Mouse (Mus musculus) right cerebral cortex, adult 2 months (tissue): ENCODE measurements around the gene Tex44.
A peak's percentile ranks its signal among the peaks of the same experiment; 100 is the strongest.

Source experiments
- DNase-seq, 2 experiments: peaks; one replicate each; pipeline ENCODE4 v3.0.0; 2021 to 2022; ENCODE audit warnings: low spot score in 2 of 2

Gene Tex44

GRCm38 (mm10) chr1:86423879-86424278, 2.2 kb upstream of the Tex44 start:
- DNase-seq, result no peak

DNA sequence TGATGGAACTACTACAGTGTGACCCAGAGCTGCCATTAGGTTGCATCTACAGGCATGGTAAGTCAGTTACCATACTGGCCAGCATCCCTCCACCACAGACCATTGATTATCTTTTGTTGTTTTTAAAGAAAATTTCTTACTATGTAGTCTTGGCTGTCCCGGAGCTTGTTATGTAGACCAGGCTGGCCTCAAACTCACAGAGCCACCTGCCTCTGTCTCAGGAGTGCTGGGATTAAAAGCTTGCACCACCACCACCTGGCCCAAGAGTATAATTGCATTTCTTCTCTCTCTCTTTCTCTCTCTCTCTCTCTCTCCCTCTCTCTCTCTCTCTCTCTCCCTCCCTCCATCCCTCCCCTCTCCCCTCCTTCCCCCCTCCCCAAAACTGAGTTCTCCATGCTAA, 1.8 kb upstream of the Tex44 start:
- no peak for DNase-seq

DNA sequence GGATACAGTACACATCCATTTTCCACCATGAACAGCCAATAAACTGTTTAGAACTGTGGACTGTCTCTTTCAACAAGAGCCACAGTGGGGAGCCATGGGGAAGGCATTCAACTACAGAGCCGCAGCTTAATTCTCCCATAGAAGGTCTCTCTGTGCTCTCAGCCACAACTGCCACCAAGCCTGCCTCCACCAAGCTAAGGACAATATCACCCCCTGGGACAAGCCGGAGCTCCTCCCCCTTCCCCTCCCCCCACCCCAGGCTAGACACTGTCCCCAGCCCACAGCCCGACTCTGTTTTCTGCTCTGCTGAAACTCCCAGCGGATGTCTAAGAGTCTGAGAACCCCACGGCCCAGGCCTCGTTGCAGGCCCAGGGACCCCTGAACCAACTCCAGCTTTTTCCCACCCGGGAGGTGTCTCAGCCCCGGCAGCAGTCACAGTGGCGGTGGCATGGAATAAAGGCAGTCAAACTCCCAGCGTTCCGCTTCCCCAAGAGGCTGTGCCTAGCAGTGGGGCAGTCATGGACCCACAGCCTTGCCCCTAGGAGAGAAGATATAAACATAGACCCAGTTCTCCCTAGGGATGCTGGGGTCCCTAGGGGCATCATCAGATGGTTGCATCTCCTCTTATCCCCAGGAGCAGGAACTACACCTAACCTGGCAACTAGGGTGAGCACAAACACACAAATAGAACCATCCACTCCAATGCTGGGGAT, 1.1 kb upstream of the Tex44 start:
- no peak for DNase-seq

DNA sequence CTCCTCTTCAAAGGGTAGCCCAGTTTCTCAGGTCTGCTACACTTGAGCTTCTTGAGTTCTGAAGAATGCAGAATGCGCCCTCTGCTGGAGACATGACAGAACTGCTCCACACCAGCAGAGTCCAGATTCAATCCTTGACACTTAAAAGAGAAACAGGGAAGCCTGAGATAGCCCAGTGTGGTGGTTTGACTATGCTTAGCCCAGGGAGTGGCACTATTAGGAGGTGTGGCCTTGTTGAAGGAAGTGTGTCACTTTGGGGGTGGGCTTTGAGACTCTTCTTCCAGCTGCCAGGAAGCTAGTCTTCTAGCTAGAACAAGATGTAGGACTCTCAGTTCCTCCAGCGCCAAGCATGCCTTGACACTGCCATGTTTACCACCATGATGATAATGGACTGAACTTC, 3.9 kb downstream of the Tex44 start:
- DNase-seq, result peak; percentile 86

DNA sequence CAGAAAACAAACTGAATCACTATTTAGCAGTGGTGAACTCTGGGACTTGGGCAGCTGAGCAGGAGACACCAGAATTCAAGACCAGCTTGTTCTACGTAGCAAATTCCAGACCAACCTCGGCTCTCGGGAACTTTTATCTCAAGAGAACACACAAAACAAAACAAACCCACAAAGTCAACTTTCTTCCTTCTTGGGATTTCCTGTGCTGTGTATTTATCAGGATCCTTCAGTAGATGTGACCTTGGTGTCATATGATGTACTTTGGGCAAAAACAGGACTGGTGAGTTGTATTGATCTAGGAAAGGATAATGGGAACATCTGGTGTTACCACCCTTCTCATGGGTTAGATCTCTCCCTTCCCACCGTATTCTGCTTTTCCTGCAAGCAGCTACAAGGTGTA, 6.6 kb downstream of the Tex44 start:
- no peak for DNase-seq

DNA sequence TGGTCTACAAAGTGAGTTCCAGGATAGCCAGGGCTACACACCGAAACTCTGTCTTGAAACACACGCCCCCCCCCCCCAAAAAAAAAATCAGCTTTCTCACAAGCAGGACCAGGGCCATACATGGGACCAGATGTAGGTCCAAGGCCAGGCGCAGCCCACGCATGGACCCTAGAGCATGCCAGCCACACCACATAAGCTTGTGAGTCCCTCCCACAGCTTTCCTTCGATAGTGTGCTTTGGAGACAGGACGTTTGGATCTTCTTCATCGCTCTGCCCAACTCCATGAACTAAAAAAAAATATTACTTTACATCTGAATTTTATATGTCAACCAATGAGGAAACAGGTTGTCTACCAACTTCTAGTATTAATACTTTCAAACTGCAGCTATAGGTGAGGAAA, 7.2 kb downstream of the Tex44 start:
- no peak for DNase-seq

- peak in 1 of 2 experiments; percentile 60 for DNase-seq
Measured at GRCm38 (mm10) chr1:86434001-86434400, 7.9 kb downstream of the Tex44 start.

DNA sequence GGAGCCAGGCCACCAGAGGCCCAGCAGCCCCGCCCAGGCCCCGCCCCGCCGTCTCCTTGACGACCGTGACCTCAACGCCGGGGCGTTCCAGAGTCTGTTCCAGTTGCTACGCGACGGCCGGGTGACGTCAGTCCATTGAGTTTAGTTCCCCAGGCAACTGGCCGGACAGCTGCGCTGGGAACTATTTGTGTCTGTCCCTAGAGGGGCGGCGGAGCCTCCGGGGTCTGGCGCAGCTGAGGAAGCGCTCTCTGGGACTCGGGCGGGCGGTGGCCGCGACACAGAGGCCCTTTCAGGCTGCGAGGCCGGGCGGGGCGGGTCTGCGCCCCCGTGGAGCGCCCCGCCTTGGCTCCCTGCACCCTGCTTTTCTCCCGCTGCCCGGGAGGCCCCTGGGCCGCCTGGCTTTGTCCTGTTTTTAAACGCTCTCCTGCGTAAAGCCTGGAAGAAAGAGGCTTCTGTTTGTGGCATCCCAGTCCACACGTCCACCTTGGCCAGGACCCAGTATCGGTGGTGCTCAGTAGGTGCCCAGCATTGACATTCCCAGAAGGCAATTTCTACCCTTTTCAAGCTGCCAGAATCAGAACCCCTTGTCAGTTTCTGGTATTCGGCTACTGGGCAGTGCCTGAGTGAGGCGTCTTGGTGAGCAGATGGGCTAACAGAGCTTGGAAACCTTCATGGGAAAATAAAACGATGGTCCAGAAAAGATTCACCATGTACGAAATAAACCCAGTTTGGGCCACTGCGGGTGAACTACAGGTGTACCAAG, 8.5 kb downstream of the Tex44 start:
- peak; percentile 99 to 100 for DNase-seq

DNA sequence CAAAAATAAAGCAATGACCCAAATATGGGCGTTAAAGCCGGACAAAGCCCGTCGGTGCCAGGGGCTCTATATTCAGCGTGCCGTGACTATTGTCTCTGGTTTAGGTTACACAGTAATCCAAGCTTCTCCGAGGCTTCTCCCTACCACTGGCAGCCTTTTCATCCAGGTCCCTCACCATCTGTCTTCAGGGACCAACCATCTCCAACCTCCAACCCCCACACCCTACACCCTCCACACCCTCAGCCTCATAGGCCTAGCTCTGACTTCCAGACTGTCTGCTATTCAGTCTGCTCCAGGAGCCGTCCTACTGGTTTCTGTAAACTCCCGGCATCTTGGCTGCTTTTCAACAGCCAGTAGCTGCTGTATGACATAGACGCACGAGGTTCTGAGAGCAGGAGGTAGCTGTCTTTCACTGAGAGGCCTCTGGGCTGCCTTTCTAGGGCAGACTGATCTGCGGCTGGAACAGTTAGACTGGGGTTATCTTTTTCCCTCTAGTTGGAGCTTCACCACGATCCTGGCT, 9.2 kb downstream of the Tex44 start:
- DNase-seq, result peak; percentile 64 to 79

- no peak for DNase-seq
Measured at GRCm38 (mm10) chr1:86437219-86438013, 11.3 kb downstream of the Tex44 start.

- DNase-seq, result no peak
Measured at GRCm38 (mm10) chr1:86438014-86438319, 11.8 kb downstream of the Tex44 start.

- DNase-seq, result no peak
Measured at GRCm38 (mm10) chr1:86438501-86438900, 12.4 kb downstream of the Tex44 start.

GRCm38 (mm10) chr1:86439487-86440170, 13.5 kb downstream of the Tex44 start:
- DNase-seq, result no peak

- peak; percentile 95 to 97 for DNase-seq
Measured at GRCm38 (mm10) chr1:86440171-86440886, 14.2 kb downstream of the Tex44 start.

GRCm38 (mm10) chr1:86440887-86441723, 15.0 kb downstream of the Tex44 start:
- DNase-seq, result peak; percentile 42 to 53

GRCm38 (mm10) chr1:86441724-86441979, 15.5 kb downstream of the Tex44 start:
- no peak for DNase-seq

DNA sequence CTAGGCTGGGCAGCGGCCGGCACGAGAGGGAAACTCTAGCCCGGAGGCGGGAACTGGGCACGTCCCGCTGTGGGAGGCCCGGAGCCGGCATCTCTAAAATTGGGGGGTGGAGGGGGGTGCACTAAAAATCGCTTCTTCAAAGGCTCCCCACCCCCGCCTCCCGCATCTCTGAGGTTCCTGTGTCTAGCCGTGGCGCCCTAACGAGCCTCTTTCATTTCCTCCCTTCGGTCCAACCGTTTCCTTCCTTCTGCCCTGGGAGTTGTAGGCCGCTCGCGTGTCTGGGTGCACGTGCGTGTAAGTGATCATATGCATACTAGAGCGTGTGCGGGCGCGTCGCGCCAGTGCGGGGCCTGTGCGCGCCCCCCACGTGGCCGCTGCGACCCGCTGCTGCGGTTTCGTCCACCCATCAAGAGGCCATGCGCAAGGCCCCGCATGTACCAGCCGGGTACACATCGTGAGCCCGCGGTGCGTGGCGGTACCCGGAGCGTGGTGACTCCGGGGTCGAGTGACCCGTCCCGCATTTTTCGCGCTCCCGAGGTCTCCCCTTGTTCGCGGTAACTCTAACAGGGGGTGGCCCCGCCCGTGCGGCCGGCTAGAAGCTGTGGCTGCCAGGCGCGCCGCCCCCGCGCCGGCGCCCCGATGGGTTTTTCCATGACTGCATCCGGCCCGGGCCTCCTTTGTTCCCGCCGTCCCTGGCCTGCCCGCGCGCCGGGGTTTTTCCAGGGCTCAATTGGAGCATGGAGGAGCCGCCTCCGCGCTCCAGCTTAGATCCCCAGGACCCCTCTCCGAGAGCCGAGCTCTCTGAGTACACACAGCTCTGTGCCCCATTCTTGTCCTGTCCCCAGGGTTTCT, 16.1 kb downstream of the Tex44 start:
- peak; percentile 84 to 91 for DNase-seq

GRCm38 (mm10) chr1:86442832-86443231, 16.7 kb downstream of the Tex44 start:
- no peak for DNase-seq

DNA sequence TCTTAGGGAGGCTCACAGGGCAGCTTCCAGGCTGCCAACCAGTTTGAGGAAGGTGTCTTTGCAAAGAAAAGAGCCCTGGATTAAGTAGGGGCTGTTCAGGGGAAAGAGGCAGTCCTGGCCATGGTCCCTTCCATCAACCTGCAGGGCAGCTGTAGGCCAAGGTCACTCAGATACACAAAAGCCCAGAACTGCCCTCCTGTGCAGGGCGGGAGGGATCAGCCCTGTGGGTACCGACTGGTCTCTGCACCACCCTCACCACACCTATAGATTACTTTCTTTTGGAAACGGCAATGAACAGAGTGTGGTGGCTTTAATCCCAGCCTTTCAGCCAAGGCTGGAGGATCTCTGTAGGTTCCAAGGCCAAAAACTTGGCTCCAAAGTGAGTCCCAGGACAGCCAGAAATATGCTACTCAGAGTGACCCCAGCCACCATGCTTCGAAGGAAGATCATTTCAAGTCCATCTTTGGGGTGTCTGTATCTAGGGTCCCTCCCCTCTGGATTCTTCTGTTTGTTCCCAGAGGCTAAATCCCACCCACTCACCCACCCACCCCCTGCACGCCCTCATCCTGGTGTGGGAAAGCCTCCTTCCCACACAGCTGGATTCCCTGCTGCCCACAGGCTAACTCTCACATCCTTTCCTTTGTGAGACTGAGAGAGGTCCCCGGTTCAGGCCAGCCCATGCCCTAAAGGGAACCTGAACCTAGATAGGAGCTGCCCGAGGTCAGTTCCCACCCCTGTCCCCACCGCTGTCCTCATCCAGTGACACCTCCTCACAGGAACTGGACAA, 17.4 kb downstream of the Tex44 start:
- no peak for DNase-seq
